Mouse (Mus musculus): ENCODE measurements around the gene Gm20604.

- TF ChIP-seq POLR2A (IDR thresholded peaks at IDR 0.05; ENCODE audit: insufficient read depth, low read length) (peak; percentile 71), CTCF (IDR thresholded peaks at IDR 0.05; ENCODE audit: low read depth, low read length) (no peak)
Observed at GRCm38 (mm10) chr12:102729855-102730797, 28.3 kb downstream of the Gm20604 start.

All from ES-Bruce4 (cell line).